ENCODE assay signal across 7 mouse cellular contexts in genomic region chr17:12416250-12416895, GRCm38 (mm10). TPM values are rescaled to one million over a fixed set of nuclear protein-coding genes. Genes with fewer than 3 reads are reported as not detected.
DNase-seq lines count a peak whose midpoint lies in the region; ATAC-seq and TF ChIP-seq lines count a peak whose summit lies in the region.

No protein-coding gene starts in this region.

- DNase-seq in adrenal gland, adult (ENCODE audit: inconsistent age in 2 of 2, low spot score in 1 of 2) = peak; percentile 65 to 91
- DNase-seq in gastrocnemius, postnatal 10 days = peak; percentile 85
- peak; percentile 55 for DNase-seq in kidney, adult 11 months
- DNase-seq in left cerebral cortex, postnatal 4 days = peak; percentile 77
- DNase-seq in midbrain, embryonic 14.5 days = peak; percentile 90
- DNase-seq in spleen, adult 18-20 months = peak; percentile 23 to 70

- H3K4me2 ChIP-seq in midbrain, embryonic 14.5 days (ENCODE audit: low read length) = no peak overlapping the region

- peak; percentile 82 for TF ChIP-seq CTCF in cortical plate, adult 2 months (IDR thresholded peaks at IDR 0.05; ENCODE audit: extremely low read depth, insufficient read depth, low read length)

- WGBS in midbrain, embryonic 14.5 days = 47% methylated on average over 6 of the region's 6 CpGs

- no peak overlapping the region for H3K4me3 ChIP-seq in cortical plate, adult 2 months (ENCODE audit: insufficient read depth, low read length)
- no peak overlapping the region for H3K4me3 ChIP-seq in midbrain, embryonic 14.5 days (replicated peaks; ENCODE audit: low read depth, low read length)

- no peaks in the 10 kb centered on the region for H3K27me3 ChIP-seq in midbrain, embryonic 14.5 days (ENCODE audit: control insufficient read depth, insufficient read depth, low read length)

- no peak overlapping the region for H3K27ac ChIP-seq in cortical plate, adult 2 months (ENCODE audit: insufficient read depth, low read length)
- H3K27ac ChIP-seq in midbrain, embryonic 14.5 days (replicated peaks; ENCODE audit: low read depth, low read length) = no peak overlapping the region

- TF ChIP-seq POLR2A in cortical plate, adult 2 months (IDR thresholded peaks at IDR 0.05; ENCODE audit: extremely low read depth, insufficient read depth, low read length) = no peak

- no peak; the same call in 1 of the 2 replicates for ATAC-seq in midbrain, embryonic 14.5 days (ENCODE audit: low FRiP score, low TSS enrichment)

- no peak overlapping the region for H3K9ac ChIP-seq in midbrain, embryonic 14.5 days (replicated peaks; ENCODE audit: low read length)

- peaks cover 4% of the 10 kb centered on the region; the same call in 1 of the 2 replicates for H3K4me1 ChIP-seq in cortical plate, adult 2 months (ENCODE audit: control insufficient read depth, insufficient read depth, low read length)
- no peaks in the 10 kb centered on the region for H3K4me1 ChIP-seq in midbrain, embryonic 14.5 days (ENCODE audit: control insufficient read depth, insufficient read depth, low read length)

- H3K9me3 ChIP-seq in midbrain, embryonic 14.5 days (ENCODE audit: control insufficient read depth, low read length) = no peaks in the 10 kb centered on the region

- intact Hi-C loops in left cerebral cortex, postnatal 4 days (cut with DNase I) = loop anchor here (2.0 to 10.0 kb wide), 2 partner anchors 118 to 244 kb away; no protein-coding TSS in a partner anchor

- H3K36me3 ChIP-seq in midbrain, embryonic 14.5 days (ENCODE audit: control insufficient read depth, insufficient read depth, low read length) = no peaks in the 10 kb centered on the region

RNA-seq across cellular contexts. Expression of gene Plg, which starts 38.0 kb away (rescaled TPM):
- 0.10 and 0.13 TPM in 2 replicates for polyA plus RNA-seq in cortical plate, adult 2 months (2012; rRNA removed)
- total RNA-seq in gastrocnemius, postnatal 10 days (2021) = 1 to 10 TPM in 1 of 2 experiments, under 1 TPM in 1; 0.12 to 1.1 TPM
- total RNA-seq in left cerebral cortex, postnatal 4 days (2021) = under 1 TPM; 0.14 to 0.20 TPM
- not detected in 2 replicates for polyA plus RNA-seq in midbrain, embryonic 14.5 days (2014; fragmentation: Nextera tagmentation; extraction: Ambion mirVana)
